In genomic region chr5:66855358-66856107, GRCm38 (mm10) we compare ENCODE assay signal across 12 mouse cellular contexts.
DNase-seq lines count a peak whose midpoint lies in the region; ATAC-seq and TF ChIP-seq lines count a peak whose summit lies in the region.
"Had no signal": no experiment of that assay in that cellular context is flagged by ENCODE, and none has a peak within 500 bp of the region (broad histone marks: within the 10 kb centered on the region; RNA-seq: fewer than 3 reads in every experiment).

No protein-coding gene starts in this region.

- peak overlapping the region; percentile 54; the same call in 1 of the 2 replicates for H3K27ac ChIP-seq in layer of hippocampus, adult 2 months
- H3K27ac ChIP-seq in neural tube, embryonic 13.5 days (replicated peaks), result 0 out of 2 replicates have a peak overlapping the region, but pooled peaks have one; percentile 52
- H3K27ac ChIP-seq: heart, embryonic 13.5 days; midbrain, embryonic 12.5 days had no signal

- no peak overlapping the region for H3K4me3 ChIP-seq in layer of hippocampus, adult 2 months
- H3K4me3 ChIP-seq in neural tube, embryonic 13.5 days, result no peak overlapping the region
- H3K4me3 ChIP-seq: heart, embryonic 13.5 days; midbrain, embryonic 12.5 days had no signal

- peak; percentile 26 for DNase-seq in embryo, embryonic 10.5 days (ENCODE audit: low spot score)
- DNase-seq in embryo, embryonic 9.5 days (ENCODE audit: extremely low spot score), result no peak
- DNase-seq in layer of hippocampus, adult 2 months (ENCODE audit: low spot score in 2 of 2), result no peak
- DNase-seq in layer of hippocampus, adult 9-11 months, result no peak
- DNase-seq in kidney, adult 9 months, result peak; percentile 52
- DNase-seq in layer of hippocampus, adult 9-10 months (ENCODE audit: low spot score), result no peak
- DNase-seq: adrenal gland, postnatal 25 days; cerebellum, postnatal 25 days had no signal

- no peaks in the 10 kb centered on the region for H3K27me3 ChIP-seq in neural tube, embryonic 13.5 days
- H3K27me3 ChIP-seq: heart, embryonic 13.5 days; midbrain, embryonic 12.5 days had no signal

- H3K36me3 ChIP-seq in neural tube, embryonic 13.5 days, result 0 out of 2 replicates have a peak, but pooled peaks cover 5% of the 10 kb centered on the region
- H3K36me3 ChIP-seq: heart, embryonic 13.5 days; midbrain, embryonic 12.5 days had no signal

- no peak for TF ChIP-seq CTCF in layer of hippocampus, adult 2 months (conservative IDR thresholded peaks at IDR 0.05)

- peaks cover 42% of the 10 kb centered on the region for H3K4me1 ChIP-seq in neural tube, embryonic 13.5 days (replicated peaks)

- H3K9ac ChIP-seq in neural tube, embryonic 13.5 days, result no peak overlapping the region
- H3K9ac ChIP-seq: heart, embryonic 13.5 days; midbrain, embryonic 12.5 days had no signal

- 49% methylated on average over 11 of the region's 11 CpGs for WGBS in neural tube, embryonic 13.5 days

- H3K9me3 ChIP-seq in neural tube, embryonic 13.5 days, result no peaks in the 10 kb centered on the region
- H3K9me3 ChIP-seq: heart, embryonic 13.5 days; midbrain, embryonic 12.5 days had no signal

- ATAC-seq in neural tube, embryonic 13.5 days (ENCODE audit: low read depth), result 0 out of 2 replicates have a peak, but pooled peaks have one; percentile 20
- no peak for ATAC-seq in inflammation-experienced regulatory T-cells, adult 6 months

- H3K4me2 ChIP-seq in neural tube, embryonic 13.5 days, result no peak overlapping the region
- H3K4me2 ChIP-seq: heart, embryonic 13.5 days; midbrain, embryonic 12.5 days had no signal

Comparison
In these comparisons a context has a peak if more than half of its experiments do, and no peak if none do; other contexts are left out.
1. DNase-seq: peak in embryo, embryonic 10.5 days (single experiment) and kidney, adult 9 months (single experiment); none in embryo, embryonic 9.5 days (single experiment), layer of hippocampus, adult 2 months (0 of 2), layer of hippocampus, adult 9-11 months (single experiment) and layer of hippocampus, adult 9-10 months (single experiment).